Mouse (Mus musculus) liver, adult (tissue): ENCODE measurements around the gene Fkbp11.

ENCODE experiments used
- GATA4 ChIP-seq: IDR thresholded peaks from 2 replicates; pipeline ENCODE4 v1.6.1; 2014; ENCODE audit warnings: mild to moderate bottlenecking, low read length; ENCODE audit not compliant: insufficient replicate concordance

Fkbp11 gene

GRCm38 (mm10) chr15:98749093-98749492 lies 21.1 kb upstream of the Fkbp11 start:
- no peak for TF ChIP-seq GATA4

- TF ChIP-seq GATA4, result no peak
These were observed 19.3 kb upstream of the Fkbp11 start for GRCm38 (mm10) chr15:98747296-98747695.

- TF ChIP-seq GATA4, result no peak
These were observed 18.5 kb upstream of the Fkbp11 start for GRCm38 (mm10) chr15:98746344-98746965.

GRCm38 (mm10) chr15:98742766-98743428 lies 14.9 kb upstream of the Fkbp11 start:
- no peak for TF ChIP-seq GATA4

DNA sequence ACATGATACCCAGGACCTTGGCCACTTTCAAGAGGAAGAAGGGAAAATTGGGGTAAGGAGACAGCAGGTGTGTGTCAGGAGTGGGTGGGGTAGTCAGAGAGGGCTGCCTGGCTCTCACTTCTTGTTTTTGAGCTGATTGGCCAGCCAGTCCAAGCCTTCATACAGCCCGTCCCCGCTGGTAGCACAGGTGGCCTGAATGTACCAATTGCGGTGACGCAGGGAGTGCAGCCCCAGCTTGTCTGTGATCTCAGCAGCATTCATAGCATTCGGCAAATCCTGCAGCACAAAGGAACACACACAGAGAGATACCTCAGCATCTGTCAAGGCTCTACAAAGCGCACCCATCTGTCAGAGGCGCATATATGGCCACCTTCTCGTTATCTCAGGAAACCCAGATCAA lies 12.2 kb upstream of the Fkbp11 start:
- TF ChIP-seq GATA4, result no peak

- TF ChIP-seq GATA4, result no peak
These were observed 10.8 kb upstream of the Fkbp11 start for GRCm38 (mm10) chr15:98738796-98739195.

DNA sequence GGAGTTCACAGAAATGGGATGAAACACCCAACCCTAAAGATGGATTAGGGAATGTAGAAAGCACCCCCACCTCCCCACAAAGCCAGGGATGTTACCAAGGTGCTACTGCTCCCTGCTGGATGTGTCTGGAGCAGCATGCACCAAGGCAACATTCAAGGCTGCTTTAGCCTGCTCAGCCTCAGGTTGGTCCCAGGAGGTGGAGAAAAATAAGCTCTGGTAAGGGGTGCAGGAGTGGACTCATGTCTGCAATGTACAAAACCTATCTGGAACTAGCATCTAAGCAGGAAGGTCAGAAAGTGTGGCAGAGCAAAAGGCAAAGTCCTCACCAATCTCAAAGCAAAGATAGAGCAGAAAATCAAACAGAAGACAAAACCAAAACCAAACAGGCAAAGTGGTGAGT lies 9.9 kb upstream of the Fkbp11 start:
- no peak; the same call in 1 of the 2 replicates for TF ChIP-seq GATA4

- TF ChIP-seq GATA4, result no peak
These were observed 8.5 kb upstream of the Fkbp11 start for GRCm38 (mm10) chr15:98736521-98736920.

GRCm38 (mm10) chr15:98733976-98734566 lies 6.1 kb upstream of the Fkbp11 start:
- no peak for TF ChIP-seq GATA4

DNA sequence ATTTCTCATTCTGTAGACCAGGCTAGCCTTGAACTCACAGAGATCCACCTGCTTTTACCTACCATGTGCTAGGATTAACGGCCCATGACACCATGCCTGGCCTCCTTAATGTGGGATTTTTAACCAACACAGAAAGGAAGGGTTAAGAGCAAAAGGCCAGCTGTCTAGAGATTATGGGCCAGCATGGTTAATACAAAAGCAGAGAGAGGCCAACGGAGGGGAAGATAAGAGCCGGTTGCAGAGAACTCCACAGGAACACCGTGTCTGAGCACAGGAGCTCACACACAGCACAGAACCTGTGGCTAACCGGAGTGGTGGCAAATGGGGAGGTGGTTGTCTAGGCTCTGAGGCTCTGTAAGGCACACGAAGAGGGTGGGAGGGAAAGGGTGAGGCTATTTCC lies 5.4 kb upstream of the Fkbp11 start:
- no peak for TF ChIP-seq GATA4

DNA sequence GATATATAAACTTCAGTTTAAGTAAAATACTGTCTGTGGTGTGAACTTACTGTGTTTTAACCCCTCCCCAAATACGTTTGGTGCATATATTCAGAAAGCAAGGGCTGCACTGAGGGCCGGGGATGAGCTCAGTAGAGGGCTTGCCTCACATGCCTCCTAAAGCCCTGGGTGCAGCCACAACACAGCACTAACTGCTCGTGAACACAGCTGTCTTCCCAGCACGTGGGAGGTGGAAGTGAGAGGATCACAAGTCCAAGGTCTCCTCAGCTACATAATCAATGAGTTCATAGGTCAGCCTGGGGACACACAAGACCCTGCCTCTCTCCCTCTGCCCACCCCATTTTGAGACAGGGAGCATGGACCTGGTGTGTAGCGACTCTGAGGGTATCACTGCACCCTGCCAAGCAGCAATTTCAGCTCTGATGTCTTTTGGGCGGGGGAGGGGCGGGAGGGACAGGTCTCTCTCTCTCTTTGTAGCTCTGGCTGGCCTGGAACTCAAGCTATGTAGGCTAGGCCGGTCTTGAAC lies 4.1 kb upstream of the Fkbp11 start:
- no peak for TF ChIP-seq GATA4

- TF ChIP-seq GATA4, result no peak
These were observed 2.8 kb upstream of the Fkbp11 start for GRCm38 (mm10) chr15:98730790-98731189.

- no peak for TF ChIP-seq GATA4
These were observed 2.0 kb upstream of the Fkbp11 start for GRCm38 (mm10) chr15:98729791-98730545.

DNA sequence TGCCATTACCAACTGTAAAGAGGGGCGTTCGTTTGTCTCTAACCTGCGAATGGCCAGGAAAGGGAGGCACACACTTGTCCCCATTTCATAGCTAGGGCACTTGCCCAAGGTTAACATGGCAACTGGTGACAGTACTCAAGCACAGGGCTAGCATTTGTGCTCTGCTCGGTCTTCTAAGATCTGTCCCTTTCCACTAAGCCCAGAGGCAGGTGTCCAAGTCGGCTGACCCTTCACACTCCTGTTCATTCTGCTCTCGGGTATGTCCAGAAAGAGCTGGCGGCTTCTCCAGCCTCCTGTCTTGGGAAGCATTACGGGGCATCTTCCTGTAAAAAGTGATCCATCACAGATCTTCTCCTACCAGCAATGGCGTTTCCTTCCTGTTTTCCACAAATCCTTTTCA lies 368 bp upstream of the Fkbp11 start:
- TF ChIP-seq GATA4, result no peak

DNA sequence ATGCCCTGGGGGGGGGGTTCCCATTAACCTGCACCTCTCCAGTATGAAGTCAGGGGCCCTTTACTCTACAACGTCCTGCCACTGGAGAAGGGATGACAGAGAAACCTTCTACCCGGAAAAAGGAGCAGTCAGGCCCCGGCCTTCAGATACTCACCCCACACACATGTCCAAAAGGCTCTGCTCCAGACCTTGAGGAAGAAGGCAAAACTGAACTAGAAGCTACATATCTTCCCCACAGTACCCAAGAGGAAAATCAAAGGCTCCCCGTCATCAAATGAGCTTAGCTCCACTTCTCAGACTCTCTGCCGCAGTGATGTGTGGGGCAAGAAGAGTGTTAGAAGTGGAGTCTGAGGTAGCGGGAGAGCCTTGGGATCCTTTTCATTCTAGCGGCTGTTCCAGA lies 1.3 kb downstream of the Fkbp11 start:
- no peak for TF ChIP-seq GATA4

DNA sequence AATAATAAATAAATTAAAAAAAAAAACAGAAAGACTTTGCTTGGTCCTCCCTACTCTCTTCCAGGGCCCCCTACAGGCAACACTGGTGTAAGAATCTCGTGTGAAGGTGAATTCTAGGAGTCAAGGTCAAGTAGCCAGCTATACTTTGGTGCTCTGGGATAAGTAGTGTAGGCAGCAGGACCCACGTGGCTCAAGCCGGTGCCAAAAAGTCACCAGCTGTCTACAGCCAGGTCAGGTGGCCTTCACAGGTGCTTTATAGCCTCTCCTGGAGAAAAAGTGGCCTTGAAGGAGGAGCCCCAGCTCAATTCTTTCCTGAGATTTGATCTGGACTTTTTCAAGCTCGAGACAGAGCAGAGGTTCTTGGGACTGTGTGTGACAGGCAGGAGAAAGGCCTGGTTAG lies 1.9 kb downstream of the Fkbp11 start:
- TF ChIP-seq GATA4, result no peak

- no peak for TF ChIP-seq GATA4
These were observed 3.6 kb downstream of the Fkbp11 start for GRCm38 (mm10) chr15:98724441-98724840.
